Mouse (Mus musculus) kidney, adult 2 months (tissue): ENCODE results near the gene Mcrs1.

Experiments
- CTCF ChIP-seq: fragments of 200-500 bp; conservative IDR thresholded peaks from 2 replicates; pipeline ENCODE4 v1.5.1; 2011; ENCODE audit warnings: low read depth, mild to moderate bottlenecking, control low read depth, low read length, moderate library complexity, mixed read lengths; ENCODE audit not compliant: insufficient read depth, insufficient read length
- POLR2A ChIP-seq: fragments of 200-500 bp; IDR thresholded peaks from one replicate; pipeline ENCODE4 v1.6.1; 2011; ENCODE audit warnings: low read depth, low read length, control low read depth

GRCm38 (mm10) chr15:99262702-99263101, 10.9 kb upstream of the Mcrs1 start:
- TF ChIP-seq CTCF (no peak), POLR2A (no peak)
